Mouse (Mus musculus): ENCODE data around the gene Sptlc3.

DNA sequence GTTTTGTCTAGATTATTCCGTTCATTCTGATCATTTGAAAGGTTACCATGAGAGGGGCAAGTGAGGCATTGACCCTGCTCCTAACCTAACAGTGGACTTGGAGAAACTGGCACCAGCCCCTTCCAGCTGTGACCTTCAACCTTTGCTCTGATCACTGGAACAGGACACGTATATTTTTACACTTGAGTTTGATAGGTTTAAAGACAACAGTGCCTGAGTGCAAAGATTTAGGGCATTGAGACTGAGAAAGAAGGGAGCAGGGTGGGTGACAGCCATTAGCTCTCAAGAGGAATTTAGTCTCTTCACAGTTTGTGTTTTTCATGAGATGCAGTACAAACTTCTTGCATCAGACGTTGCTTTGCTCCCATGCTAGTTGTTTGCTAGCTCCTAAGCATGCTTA lies 114.5 kb downstream of the Sptlc3 start:
- no peak for TF ChIP-seq CTCF (IDR thresholded peaks at IDR 0.05; ENCODE audit: control insufficient read depth, insufficient read depth, low read length)
- TF ChIP-seq POLR2A (IDR thresholded peaks at IDR 0.05; ENCODE audit: borderline replicate concordance, control insufficient read depth, low read depth, low read length) = no peak
